Mouse (Mus musculus) kidney, embryonic 14.5 days (tissue): ENCODE measurements around the gene Gimd1. TPM values are rescaled to one million over a fixed set of nuclear protein-coding genes. Genes with fewer than 3 reads are reported as not detected.

ENCODE experiments used
- ATAC-seq: fragments of 200-750 bp; cut with Nextera tagmentation; 2 replicates; pipeline ENCODE4 v1.8.0; 2017; ENCODE audit warnings: moderate number of reproducible peaks, mild to moderate bottlenecking, moderate TSS enrichment, moderate library complexity; ENCODE audit not compliant: low FRiP score, low TSS enrichment
- H3K27ac ChIP-seq: fragments of 300-500 bp; sonication (generic); 2 replicates; pipeline ENCODE4 v1.5.1; 2014; ENCODE audit warnings: low read depth, mild to moderate bottlenecking, low read length, moderate library complexity, mixed read lengths
- H3K27me3 ChIP-seq: fragments of 300-500 bp; sonication (generic); 2 replicates; pipeline ENCODE4 v1.6.1; 2014; ENCODE audit warnings: mild to moderate bottlenecking, low read length; ENCODE audit not compliant: control insufficient read depth, insufficient read depth
- H3K36me3 ChIP-seq: fragments of 300-500 bp; sonication (generic); 2 replicates; pipeline ENCODE4 v1.6.1; 2014; ENCODE audit warnings: low read length, mixed read lengths; ENCODE audit not compliant: control insufficient read depth, insufficient read depth
- H3K4me1 ChIP-seq: fragments of 300-500 bp; sonication (generic); 2 replicates; pipeline ENCODE4 v1.6.1; 2014; ENCODE audit warnings: low read length, mixed read lengths; ENCODE audit not compliant: control insufficient read depth, insufficient read depth
- H3K4me2 ChIP-seq: fragments of 300-500 bp; sonication (generic); replicated peaks from 2 replicates; pipeline ENCODE4 v1.6.1; 2014; ENCODE audit warnings: low read depth, mild to moderate bottlenecking, low read length
- H3K4me3 ChIP-seq: fragments of 300-500 bp; sonication (generic); 2 replicates; pipeline ENCODE4 v1.5.1; 2014; ENCODE audit warnings: mild to moderate bottlenecking, low read length
- H3K9ac ChIP-seq: fragments of 300-500 bp; sonication (generic); 2 replicates; pipeline ENCODE4 v1.6.1; 2014; ENCODE audit warnings: low read depth, mild to moderate bottlenecking, low read length, moderate library complexity
- H3K9me3 ChIP-seq: fragments of 300-500 bp; sonication (generic); 2 replicates; pipeline ENCODE4 v1.6.1; 2016; ENCODE audit warnings: low read length; ENCODE audit not compliant: control insufficient read depth
- WGBS: fragments of 180-500 bp; shearing (Covaris S2); extraction: QIAGEN DNeasy Blood & Tissue Kit; methylation state at CpG from one replicate; pipeline ENCODE4 v1.1.7; 2014; 5-methylcytosine and 5-hydroxymethylcytosine counted together
- polyA plus RNA-seq: library from polyadenylated mRNA; unstranded; fragments of >200 nt; fragmentation: Nextera tagmentation; extraction: Ambion mirVana; gene quantifications from 2 replicates; pipeline ENCODE4 v1.2.1, GENCODE M21; 2014

Gene Gimd1
- polyA plus RNA-seq, 1 experiment from 2014 or later, result 2.6 TPM

GRCm38 (mm10) chr3:132637080-132637479, 7.5 kb downstream of the Gimd1 start:
- no peaks in the 10 kb centered on the region for H3K4me1 ChIP-seq
- H3K4me2 ChIP-seq, result no peak overlapping the region
- WGBS, result 98% methylated on average over 3 of the region's 3 CpGs
- H3K27ac ChIP-seq, result no peak overlapping the region
- no peak overlapping the region for H3K9ac ChIP-seq
- no peak for ATAC-seq
- H3K9me3 ChIP-seq, result no peaks in the 10 kb centered on the region
- H3K27me3 ChIP-seq, result no peaks in the 10 kb centered on the region
- H3K4me3 ChIP-seq, result no peak overlapping the region
- H3K36me3 ChIP-seq, result no peaks in the 10 kb centered on the region

- Histone ChIP-seq H3K4me1 (no peaks in the 10 kb centered on the region), H3K36me3 (no peaks in the 10 kb centered on the region), H3K27ac (no peak overlapping the region), H3K9ac (no peak overlapping the region), H3K9me3 (no peaks in the 10 kb centered on the region), H3K4me2 (no peak overlapping the region), H3K4me3 (no peak overlapping the region), H3K27me3 (no peaks in the 10 kb centered on the region)
- no peak for ATAC-seq
- WGBS, result 72% methylated on average over 4 of the region's 4 CpGs
These were observed 14.5 kb downstream of the Gimd1 start for GRCm38 (mm10) chr3:132644071-132644470.

- no peak overlapping the region for H3K27ac ChIP-seq
- no peaks in the 10 kb centered on the region for H3K27me3 ChIP-seq
- no peak for ATAC-seq
- WGBS, result 52% methylated on average over 1 of the region's 1 CpGs
- H3K9ac ChIP-seq, result no peak overlapping the region
- no peaks in the 10 kb centered on the region for H3K9me3 ChIP-seq
- no peak overlapping the region for H3K4me2 ChIP-seq
- no peaks in the 10 kb centered on the region for H3K36me3 ChIP-seq
- no peak overlapping the region for H3K4me3 ChIP-seq
- H3K4me1 ChIP-seq, result no peaks in the 10 kb centered on the region
These were observed 17.2 kb downstream of the Gimd1 start for GRCm38 (mm10) chr3:132646814-132647213.

- no peaks in the 10 kb centered on the region for H3K9me3 ChIP-seq
- no peak overlapping the region for H3K27ac ChIP-seq
- ATAC-seq, result no peak
- WGBS, result 82% methylated on average over 7 of the region's 7 CpGs
- H3K4me3 ChIP-seq, result no peak overlapping the region
- no peaks in the 10 kb centered on the region for H3K27me3 ChIP-seq
- H3K4me2 ChIP-seq, result no peak overlapping the region
- no peaks in the 10 kb centered on the region for H3K4me1 ChIP-seq
- H3K36me3 ChIP-seq, result no peaks in the 10 kb centered on the region
- no peak overlapping the region for H3K9ac ChIP-seq
These were observed 19.7 kb downstream of the Gimd1 start for GRCm38 (mm10) chr3:132649368-132649767.

- Histone ChIP-seq H3K4me3 (no peak overlapping the region), H3K36me3 (no peaks in the 10 kb centered on the region), H3K27ac (no peak overlapping the region), H3K27me3 (no peaks in the 10 kb centered on the region), H3K9me3 (no peaks in the 10 kb centered on the region), H3K4me1 (no peaks in the 10 kb centered on the region), H3K9ac (no peak overlapping the region), H3K4me2 (no peak overlapping the region)
- WGBS, result 85% methylated on average over 5 of the region's 5 CpGs
- no peak for ATAC-seq
These were observed 20.6 kb downstream of the Gimd1 start for GRCm38 (mm10) chr3:132650191-132650590.

- ATAC-seq, result no peak
- H3K4me1 ChIP-seq, result no peaks in the 10 kb centered on the region
- H3K27ac ChIP-seq, result no peak overlapping the region
- no peaks in the 10 kb centered on the region for H3K36me3 ChIP-seq
- H3K9me3 ChIP-seq, result no peaks in the 10 kb centered on the region
- H3K27me3 ChIP-seq, result no peaks in the 10 kb centered on the region
- 89% methylated on average over 3 of the region's 3 CpGs for WGBS
- H3K9ac ChIP-seq, result no peak overlapping the region
- no peak overlapping the region for H3K4me3 ChIP-seq
- H3K4me2 ChIP-seq, result no peak overlapping the region
These were observed 22.2 kb downstream of the Gimd1 start for GRCm38 (mm10) chr3:132651776-132652175.

- Histone ChIP-seq H3K4me2 (no peak overlapping the region), H3K36me3 (peaks cover 5% of the 10 kb centered on the region), H3K27ac (no peak overlapping the region), H3K27me3 (no peaks in the 10 kb centered on the region), H3K4me1 (no peaks in the 10 kb centered on the region), H3K4me3 (no peak overlapping the region), H3K9ac (no peak overlapping the region), H3K9me3 (no peaks in the 10 kb centered on the region)
- WGBS, result 93% methylated on average over 7 of the region's 7 CpGs
- ATAC-seq, result no peak
These were observed 24.3 kb downstream of the Gimd1 start for GRCm38 (mm10) chr3:132653959-132654358.

GRCm38 (mm10) chr3:132655955-132656354, 26.3 kb downstream of the Gimd1 start:
- Histone ChIP-seq H3K4me1 (no peaks in the 10 kb centered on the region), H3K4me2 (no peak overlapping the region), H3K36me3 (peaks cover 22% of the 10 kb centered on the region), H3K27me3 (no peaks in the 10 kb centered on the region), H3K9ac (no peak overlapping the region), H3K27ac (no peak overlapping the region), H3K4me3 (no peak overlapping the region), H3K9me3 (no peaks in the 10 kb centered on the region)
- peak; percentile 57; the same call in 1 of the 2 replicates for ATAC-seq
- 68% methylated on average over 2 of the region's 2 CpGs for WGBS

GRCm38 (mm10) chr3:132677494-132677893, 47.9 kb downstream of the Gimd1 start:
- H3K4me2 ChIP-seq, result no peak overlapping the region
- no peak overlapping the region for H3K4me3 ChIP-seq
- H3K36me3 ChIP-seq, result peaks cover 33% of the 10 kb centered on the region
- H3K9me3 ChIP-seq, result no peaks in the 10 kb centered on the region
- peaks cover 3% of the 10 kb centered on the region; the same call in 1 of the 2 replicates for H3K4me1 ChIP-seq
- 81% methylated on average over 2 of the region's 2 CpGs for WGBS
- H3K27me3 ChIP-seq, result no peaks in the 10 kb centered on the region
- H3K27ac ChIP-seq, result no peak overlapping the region
- no peak overlapping the region for H3K9ac ChIP-seq
- ATAC-seq, result no peak
